Mouse (Mus musculus) urinary bladder, postnatal 25 days (tissue): ENCODE results near the gene Rhot1.
"Not testable (repeated sequence)": the region's sequence is repeated elsewhere in the genome, so short reads cannot be mapped to it uniquely, and the experiment has no call there.

Experiments used
- DNase-seq: peaks from one replicate; pipeline ENCODE4 v3.0.0; 2022; ENCODE audit warnings: low spot score

Gene Rhot1

GRCm38 (mm10) chr11:80208860-80209800 lies at the start of gene Rhot1:
Gene Rhot1 (plus strand): TSS chr11:80209019.
- DNase-seq, result peak; percentile 97

- no peak for DNase-seq
Observed at GRCm38 (mm10) chr11:80161041-80161440, 47.8 kb upstream of the Rhot1 start.

GRCm38 (mm10) chr11:80163362-80164116 lies 45.3 kb upstream of the Rhot1 start:
- no peak for DNase-seq

- DNase-seq, result no peak
Observed at GRCm38 (mm10) chr11:80164224-80164623, 44.6 kb upstream of the Rhot1 start.

- DNase-seq, result no peak
Observed at GRCm38 (mm10) chr11:80168121-80168520, 40.7 kb upstream of the Rhot1 start.

GRCm38 (mm10) chr11:80168611-80169249 lies 40.1 kb upstream of the Rhot1 start:
- DNase-seq, result no peak

- no peak for DNase-seq
Observed at GRCm38 (mm10) chr11:80169629-80170028, 39.2 kb upstream of the Rhot1 start.

GRCm38 (mm10) chr11:80170351-80170750 lies 38.5 kb upstream of the Rhot1 start:
- DNase-seq, result no peak

GRCm38 (mm10) chr11:80171884-80172283 lies 36.9 kb upstream of the Rhot1 start:
- DNase-seq, result no peak

- DNase-seq, result no peak
Observed at GRCm38 (mm10) chr11:80173963-80174670, 34.7 kb upstream of the Rhot1 start.

- no peak for DNase-seq
Observed at GRCm38 (mm10) chr11:80176911-80177895, 31.6 kb upstream of the Rhot1 start.

GRCm38 (mm10) chr11:80178316-80178715 lies 30.5 kb upstream of the Rhot1 start:
- no peak for DNase-seq

- DNase-seq, result no peak
Observed at GRCm38 (mm10) chr11:80181021-80181749, 27.6 kb upstream of the Rhot1 start.

GRCm38 (mm10) chr11:80183054-80183704 lies 25.6 kb upstream of the Rhot1 start:
- not testable (repeated sequence) for DNase-seq

GRCm38 (mm10) chr11:80183705-80184255 lies 25.0 kb upstream of the Rhot1 start, which contains the start of gene Rnf135:
Gene Rnf135 (plus strand): TSS chr11:80183851.
- peak; percentile 88 for DNase-seq

GRCm38 (mm10) chr11:80184531-80185071 lies 24.2 kb upstream of the Rhot1 start:
- DNase-seq, result no peak

- DNase-seq, result not testable (repeated sequence)
Observed at GRCm38 (mm10) chr11:80185441-80185976, 23.3 kb upstream of the Rhot1 start.

- DNase-seq, result no peak
Observed at GRCm38 (mm10) chr11:80190280-80190679, 18.5 kb upstream of the Rhot1 start.
